Mouse (Mus musculus) forebrain, postnatal 0 days (tissue): ENCODE measurements around the gene Nadsyn1. TPM values are rescaled to one million over a fixed set of nuclear protein-coding genes. Genes with fewer than 3 reads are reported as not detected.

Source experiments
- ATAC-seq: fragments of 200-750 bp; cut with Nextera tagmentation; 2 replicates; pipeline ENCODE4 v1.8.0; 2017; ENCODE audit warnings: mild to moderate bottlenecking, moderate library complexity
- DNase-seq: peaks from one replicate; pipeline ENCODE4 v3.0.0-alpha.2; 2015
- H3K27ac ChIP-seq: fragments of 300-500 bp; sonication (generic); 2 replicates; pipeline ENCODE4 v1.5.1; 2014; ENCODE audit warnings: low read depth, mild to moderate bottlenecking, antibody characterized with exemption, low read length, moderate library complexity, mixed read lengths
- H3K27me3 ChIP-seq: fragments of 300-500 bp; sonication (generic); 2 replicates; pipeline ENCODE4 v1.6.1; 2014; ENCODE audit warnings: mild to moderate bottlenecking, low read length, mixed read lengths; ENCODE audit not compliant: insufficient read depth
- H3K36me3 ChIP-seq: fragments of 300-500 bp; sonication (generic); 2 replicates; pipeline ENCODE4 v1.6.1; 2014; ENCODE audit warnings: mild to moderate bottlenecking, moderate library complexity; ENCODE audit not compliant: insufficient read depth
- H3K4me1 ChIP-seq: fragments of 300-500 bp; sonication (generic); 2 replicates; pipeline ENCODE4 v1.6.1; 2014; ENCODE audit warnings: antibody characterized with exemption; ENCODE audit not compliant: insufficient read depth
- H3K4me2 ChIP-seq: fragments of 300-500 bp; sonication (generic); 2 replicates; pipeline ENCODE4 v1.6.1; 2014; ENCODE audit warnings: low read depth, mild to moderate bottlenecking, moderate library complexity
- H3K4me3 ChIP-seq: fragments of 300-500 bp; sonication (generic); 2 replicates; pipeline ENCODE4 v1.5.1; 2014; ENCODE audit warnings: low read depth, low read length, mixed read lengths
- H3K9ac ChIP-seq: fragments of 300-500 bp; sonication (generic); 2 replicates; pipeline ENCODE4 v1.6.1; 2014; ENCODE audit warnings: mild to moderate bottlenecking
- H3K9me3 ChIP-seq: fragments of 300-500 bp; sonication (generic); 2 replicates; pipeline ENCODE4 v1.6.1; 2016; ENCODE audit warnings: low read length
- CTCF ChIP-seq: sonication (generic); IDR thresholded peaks from 2 replicates; pipeline ENCODE4 v1.5.1; 2016; ENCODE audit warnings: antibody characterized with exemption, control low read depth, low read depth
- WGBS: fragments of 180-500 bp; shearing (Covaris S2); extraction: QIAGEN DNeasy Blood & Tissue Kit; methylation state at CpG from one replicate; pipeline ENCODE4 v1.1.7; 2014; 5-methylcytosine and 5-hydroxymethylcytosine counted together
- microRNA-seq, 2 experiments: library from miRNA; unstranded; fragments of <30 nt; microRNA quantifications; one replicate each; pipeline ENCODE4; 2016
- polyA plus RNA-seq: library from polyadenylated mRNA; unstranded; fragments of >200 nt; fragmentation: Nextera tagmentation; extraction: Ambion mirVana; gene quantifications from 2 replicates; pipeline ENCODE4 v1.2.1, GENCODE M21; 2015
- total RNA-seq: library from RNA; depleted of rRNA; stranded (reverse); fragments of >200 nt; gene quantifications from 2 replicates; pipeline ENCODE4 v1.2.3, GENCODE M21; 2014; rRNA removed

Gene Nadsyn1
- total and polyA plus RNA-seq, 2 experiments from 2014 or later = 3.5 to 7.9 TPM

- Histone ChIP-seq H3K27ac (peak overlapping the region; percentile 29; the same call in 1 of the 2 replicates), H3K36me3 (no peaks in the 10 kb centered on the region), H3K9me3 (no peaks in the 10 kb centered on the region), H3K4me2 (peak overlapping the region; percentile 41), H3K4me3 (peak overlapping the region; percentile 21), H3K4me1 (no peaks in the 10 kb centered on the region), H3K9ac (0 out of 2 replicates have a peak overlapping the region, but pooled peaks have one; percentile 35), H3K27me3 (no peaks in the 10 kb centered on the region)
- peak; percentile 93 for TF ChIP-seq CTCF
- DNase-seq (peak; percentile 95), ATAC-seq (peak; percentile 96)
- WGBS = 1% methylated on average over 16 of the region's 16 CpGs
These were observed 74.4 kb downstream of the Nadsyn1 start for GRCm38 (mm10) chr7:143748041-143748868.

Small RNA genes lying within 50 kb of the gene (microRNA-seq; reads per million reads assigned to microRNA genes)
- 0 reads per million in 2 experiments for gene Gm22064

Other genes with a start within 250 kb of the Nadsyn1 start
- 51.5 and 68.1 TPM in 2 replicates for gene Cars, start 222.8 kb downstream of the Nadsyn1 start, total RNA-seq
- gene Cars, start 222.8 kb downstream of the Nadsyn1 start, polyA plus RNA-seq = 58.2 and 74.9 TPM in 2 replicates
- 0.10 and 0.46 TPM in 2 replicates for gene Tnfrsf26, start 194.1 kb downstream of the Nadsyn1 start, total RNA-seq
- 0.11 and 0.16 TPM in 2 replicates for gene Tnfrsf26, start 194.1 kb downstream of the Nadsyn1 start, polyA plus RNA-seq
- 1.3 and 1.8 TPM in 2 replicates for gene Tnfrsf22, start 173.2 kb downstream of the Nadsyn1 start, total RNA-seq
- 3.6 and 4.9 TPM in 2 replicates for gene Tnfrsf22, start 173.2 kb downstream of the Nadsyn1 start, polyA plus RNA-seq
- gene Tnfrsf23, start 137.0 kb downstream of the Nadsyn1 start, total RNA-seq = 1.7 and 1.9 TPM in 2 replicates
- 0.43 and 0.54 TPM in 2 replicates for gene Tnfrsf23, start 137.0 kb downstream of the Nadsyn1 start, polyA plus RNA-seq
- 38.3 and 43.8 TPM in 2 replicates for gene Osbpl5, start 65.9 kb downstream of the Nadsyn1 start, total RNA-seq
- gene Osbpl5, start 65.9 kb downstream of the Nadsyn1 start, polyA plus RNA-seq = 19.6 and 26.2 TPM in 2 replicates
- gene Mrgprg, start 55.9 kb downstream of the Nadsyn1 start, total RNA-seq = not detected in 2 replicates
- not detected in 2 replicates for gene Mrgprg, start 55.9 kb downstream of the Nadsyn1 start, polyA plus RNA-seq
- 5.2 and 5.9 TPM in 2 replicates for gene Mrgpre, start 38.3 kb downstream of the Nadsyn1 start, total RNA-seq
- gene Mrgpre, start 38.3 kb downstream of the Nadsyn1 start, polyA plus RNA-seq = 5.9 and 8.3 TPM in 2 replicates
- gene Dhcr7, start 296 bp upstream of the Nadsyn1 start, total RNA-seq = 40.5 and 52.7 TPM in 2 replicates
- 63.8 and 75.4 TPM in 2 replicates for gene Dhcr7, start 296 bp upstream of the Nadsyn1 start, polyA plus RNA-seq
- not detected in 2 replicates for gene Gm498, start 44.0 kb upstream of the Nadsyn1 start, total RNA-seq
- gene Gm498, start 44.0 kb upstream of the Nadsyn1 start, polyA plus RNA-seq = not detected in 2 replicates
- gene Shank2, start 179.1 kb upstream of the Nadsyn1 start, total RNA-seq = 27.0 and 29.0 TPM in 2 replicates
- 4.9 and 8.8 TPM in 2 replicates for gene Shank2, start 179.1 kb upstream of the Nadsyn1 start, polyA plus RNA-seq